Mouse (Mus musculus) cortical plate, adult 2 months (tissue): ENCODE results near the gene Exoc2. TPM values are rescaled to one million over a fixed set of nuclear protein-coding genes. Genes with fewer than 3 reads are reported as not detected.

Experiments used
- H3K27ac ChIP-seq: fragments of 200-500 bp; 2 replicates; pipeline ENCODE4 v1.5.1; 2012; ENCODE audit warnings: low read length, control low read depth, inconsistent platforms; ENCODE audit not compliant: insufficient read depth
- H3K4me1 ChIP-seq: fragments of 200-500 bp; 2 replicates; pipeline ENCODE4 v1.6.1; 2011; ENCODE audit warnings: low read length; ENCODE audit not compliant: control insufficient read depth, insufficient read depth
- H3K4me3 ChIP-seq: fragments of 200-500 bp; 2 replicates; pipeline ENCODE4 v1.5.1; 2011; ENCODE audit warnings: mild to moderate bottlenecking, low read length, control low read depth; ENCODE audit not compliant: insufficient read depth
- CTCF ChIP-seq: fragments of 200-500 bp; IDR thresholded peaks from 2 replicates; pipeline ENCODE4 v1.5.1; 2011; ENCODE audit warnings: mild to moderate bottlenecking, control low read depth, low read length; ENCODE audit not compliant: insufficient read depth; ENCODE audit errors: extremely low read depth
- POLR2A ChIP-seq: fragments of 200-500 bp; IDR thresholded peaks from 2 replicates; pipeline ENCODE4 v1.6.1; 2011; ENCODE audit warnings: mild to moderate bottlenecking, low read length, control low read depth; ENCODE audit not compliant: insufficient read depth; ENCODE audit errors: extremely low read depth
- polyA plus RNA-seq: library from polyadenylated mRNA; depleted of rRNA; stranded (reverse); fragments of >200 nt; gene quantifications from 2 replicates; pipeline ENCODE4 v1.2.3, GENCODE M21; 2012; rRNA removed

Exoc2 gene
- polyA plus RNA-seq, 1 experiment = 26.6 TPM

GRCm38 (mm10) chr13:30777678-30778179, 196.2 kb downstream of the Exoc2 start:
- Histone ChIP-seq H3K27ac (no peak overlapping the region), H3K4me3 (no peak overlapping the region), H3K4me1 (no peaks in the 10 kb centered on the region)
- no peak for TF ChIP-seq POLR2A
- TF ChIP-seq CTCF = no peak

- Histone ChIP-seq H3K4me1 (no peaks in the 10 kb centered on the region), H3K27ac (no peak overlapping the region), H3K4me3 (no peak overlapping the region)
- no peak for TF ChIP-seq POLR2A
- TF ChIP-seq CTCF = no peak
These were observed 197.9 kb downstream of the Exoc2 start for GRCm38 (mm10) chr13:30776021-30776420.

GRCm38 (mm10) chr13:30767477-30768127, 206.3 kb downstream of the Exoc2 start:
- TF ChIP-seq POLR2A = no peak
- no peak for TF ChIP-seq CTCF
- no peak overlapping the region for H3K4me3 ChIP-seq
- H3K4me1 ChIP-seq = no peaks in the 10 kb centered on the region
- H3K27ac ChIP-seq = no peak overlapping the region

- TF ChIP-seq CTCF (no peak), POLR2A (no peak)
- H3K27ac ChIP-seq = no peak overlapping the region
- no peaks in the 10 kb centered on the region for H3K4me1 ChIP-seq
- no peak overlapping the region for H3K4me3 ChIP-seq
These were observed 207.0 kb downstream of the Exoc2 start for GRCm38 (mm10) chr13:30766636-30767476.

- TF ChIP-seq CTCF = no peak
- no peak for TF ChIP-seq POLR2A
- H3K4me1 ChIP-seq = no peaks in the 10 kb centered on the region
- no peak overlapping the region for H3K27ac ChIP-seq
- no peak overlapping the region for H3K4me3 ChIP-seq
These were observed 208.0 kb downstream of the Exoc2 start for GRCm38 (mm10) chr13:30765906-30766305.

GRCm38 (mm10) chr13:30764014-30764740, 209.7 kb downstream of the Exoc2 start:
- H3K27ac ChIP-seq = no peak overlapping the region
- no peaks in the 10 kb centered on the region for H3K4me1 ChIP-seq
- no peak overlapping the region for H3K4me3 ChIP-seq
- TF ChIP-seq CTCF (no peak), POLR2A (no peak)

Other genes starting within 250 kb of the Exoc2 start
- gene Irf4, start 224.9 kb downstream of the Exoc2 start, polyA plus RNA-seq = 0.25 and 0.30 TPM in 2 replicates
- 0.10 and 0.17 TPM in 2 replicates for gene Hus1b, start 26.3 kb downstream of the Exoc2 start, polyA plus RNA-seq
- 0.06 TPM in 1 of 2 replicates, not detected in the other for gene Gm5447, start 111 bp upstream of the Exoc2 start, polyA plus RNA-seq